In the genomic region with DNA sequence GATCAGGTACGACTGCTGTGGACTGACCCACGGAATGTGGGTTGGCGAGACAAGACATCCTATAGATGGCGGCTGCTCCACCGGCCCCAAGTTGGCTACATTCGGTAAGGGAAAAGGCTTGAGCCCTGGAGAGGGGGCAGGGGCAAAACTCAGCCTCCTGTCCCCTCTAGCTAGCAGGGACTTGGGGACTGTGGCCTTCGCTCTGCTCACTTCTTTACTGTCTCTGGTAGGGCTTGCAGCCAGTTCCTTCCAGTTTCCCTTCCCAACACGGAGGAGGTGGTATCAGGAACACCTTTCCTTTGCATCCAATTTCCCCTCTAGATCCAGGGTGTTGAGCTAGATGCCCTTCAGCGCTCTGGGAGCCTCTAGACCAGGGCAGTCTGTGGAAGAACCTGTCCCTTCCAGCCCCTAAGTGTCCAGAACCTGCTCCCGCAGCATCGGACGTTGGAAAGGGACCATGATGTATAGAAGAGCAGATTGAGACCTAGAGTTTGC, we compare ENCODE assay signal across 12 mouse cellular contexts. TPM values are rescaled to one million over a fixed set of nuclear protein-coding genes. Genes with fewer than 3 reads are reported as not detected.
DNase-seq lines count a peak whose midpoint lies in the region; ATAC-seq and TF ChIP-seq lines count a peak whose summit lies in the region.
"Had no signal": no experiment of that assay in that cellular context is flagged by ENCODE, and none has a peak within 500 bp of the region (broad histone marks: within the 10 kb centered on the region; RNA-seq: fewer than 3 reads in every experiment).

No protein-coding gene starts in this region.

- no peak for DNase-seq in testis, postnatal 10 days (ENCODE audit: low spot score)
- no peak for DNase-seq in limb, embryonic 14.5 days (ENCODE audit: low spot score)
- DNase-seq in adrenal gland, postnatal 36 days = no peak
- DNase-seq in gastrocnemius, postnatal 36 days = no peak
- DNase-seq: cerebellum, adult 11 months; heart, adult 18-20 months; thymus, postnatal 36 days had no signal

- no peak for TF ChIP-seq CTCF in testis, adult 2 months (IDR thresholded peaks at IDR 0.05; ENCODE audit: control insufficient read depth, insufficient read depth, insufficient replicate concordance, low read depth, low read length)

- no peaks in the 10 kb centered on the region for H3K9me3 ChIP-seq in forebrain, embryonic 15.5 days
- H3K9me3 ChIP-seq in limb, embryonic 14.5 days (ENCODE audit: control insufficient read depth, low read length) = no peaks in the 10 kb centered on the region
- H3K9me3 ChIP-seq: intestine, embryonic 15.5 days; liver, embryonic 15.5 days had no signal

- peak overlapping the region; percentile 89 for H3K4me3 ChIP-seq in testis, adult 2 months (ENCODE audit: control insufficient read depth, low read depth, low read length)
- peak overlapping the region; percentile 50 for H3K4me3 ChIP-seq in forebrain, embryonic 15.5 days
- no peak overlapping the region for H3K4me3 ChIP-seq in limb, embryonic 14.5 days (replicated peaks; ENCODE audit: low read length)
- H3K4me3 ChIP-seq: intestine, embryonic 15.5 days; liver, embryonic 15.5 days had no signal

- intact Hi-C loops in gastrocnemius, postnatal 36 days (cut with DNase I) = no loop called here

- 5% methylated on average over 12 of the region's 12 CpGs for WGBS in forebrain, embryonic 15.5 days
- 63% methylated on average over 12 of the region's 12 CpGs for WGBS in limb, embryonic 14.5 days

- peaks cover 20% of the 10 kb centered on the region for H3K4me1 ChIP-seq in testis, adult 2 months (ENCODE audit: control insufficient read depth, insufficient read depth, low read length)
- H3K4me1 ChIP-seq in forebrain, embryonic 15.5 days = peaks cover 61% of the 10 kb centered on the region
- H3K4me1 ChIP-seq in limb, embryonic 14.5 days (ENCODE audit: control insufficient read depth, insufficient read depth, low read length) = peaks cover 22% of the 10 kb centered on the region

- H3K27me3 ChIP-seq in testis, adult 2 months (ENCODE audit: control insufficient read depth, insufficient read depth, low read length) = no peaks in the 10 kb centered on the region
- H3K27me3 ChIP-seq in forebrain, embryonic 15.5 days = no peaks in the 10 kb centered on the region
- no peaks in the 10 kb centered on the region for H3K27me3 ChIP-seq in limb, embryonic 14.5 days (ENCODE audit: control insufficient read depth, insufficient read depth, low read length)

- peak overlapping the region; percentile 54 for H3K9ac ChIP-seq in forebrain, embryonic 15.5 days (replicated peaks)
- H3K9ac ChIP-seq in limb, embryonic 14.5 days (ENCODE audit: low read depth, low read length, severe bottlenecking) = 0 out of 2 replicates have a peak overlapping the region, but pooled peaks have one; percentile 2
- H3K9ac ChIP-seq: intestine, embryonic 15.5 days; liver, embryonic 15.5 days had no signal

- no peaks in the 10 kb centered on the region; the same call in 1 of the 2 replicates for H3K36me3 ChIP-seq in testis, adult 2 months (ENCODE audit: control insufficient read depth, insufficient read depth, low read length)
- peaks cover 3% of the 10 kb centered on the region for H3K36me3 ChIP-seq in forebrain, embryonic 15.5 days
- peaks cover 32% of the 10 kb centered on the region for H3K36me3 ChIP-seq in limb, embryonic 14.5 days (ENCODE audit: control insufficient read depth, insufficient read depth, low read length)
- H3K36me3 ChIP-seq: intestine, embryonic 15.5 days; liver, embryonic 15.5 days had no signal

- peak overlapping the region; percentile 76 for H3K4me2 ChIP-seq in forebrain, embryonic 15.5 days (replicated peaks)
- no peak overlapping the region for H3K4me2 ChIP-seq in limb, embryonic 14.5 days (replicated peaks; ENCODE audit: low read depth, low read length, severe bottlenecking)
- H3K4me2 ChIP-seq: intestine, embryonic 15.5 days; liver, embryonic 15.5 days had no signal

- TF ChIP-seq POLR2A in testis, adult 2 months (IDR thresholded peaks at IDR 0.05; ENCODE audit: control insufficient read depth, low read depth, low read length) = no peak
- no peak for TF ChIP-seq POLR2A in limb, embryonic 14.5 days (IDR thresholded peaks at IDR 0.05; ENCODE audit: borderline replicate concordance, extremely low read depth, insufficient read depth, insufficient read length)

- H3K27ac ChIP-seq in testis, adult 2 months (ENCODE audit: control insufficient read depth, insufficient read depth, low read depth, low read length) = no peak overlapping the region; the same call in 1 of the 2 replicates
- H3K27ac ChIP-seq in forebrain, embryonic 15.5 days (replicated peaks) = peak overlapping the region; percentile 90
- H3K27ac ChIP-seq in limb, embryonic 14.5 days (replicated peaks; ENCODE audit: low read depth, low read length) = no peak overlapping the region
- H3K27ac ChIP-seq: intestine, embryonic 15.5 days; liver, embryonic 15.5 days had no signal

- no peak for ATAC-seq in forebrain, embryonic 15.5 days (replicated peaks)
- ATAC-seq in limb, embryonic 14.5 days (ENCODE audit: low FRiP score, low read depth) = no peak
- no peak for ATAC-seq in frontal cortex, adult (ENCODE audit: low TSS enrichment)
- ATAC-seq: intestine, embryonic 15.5 days had no signal

RNA-seq across cellular contexts. Expression of gene Mtx1, which starts 1.5 kb away (rescaled TPM):
- polyA plus RNA-seq in testis, adult 2 months (2012; rRNA removed) = 482 and 525 TPM in 2 replicates
- polyA plus RNA-seq in forebrain, embryonic 15.5 days (2015; fragmentation: Nextera tagmentation; extraction: Ambion mirVana) = 172 and 175 TPM in 2 replicates
- polyA plus RNA-seq in limb, embryonic 14.5 days (2012; rRNA removed) = 196 and 211 TPM in 2 replicates
- 159 and 163 TPM in 2 replicates for polyA plus RNA-seq in limb, embryonic 14.5 days (2014; fragmentation: Nextera tagmentation; extraction: Ambion mirVana)
- total RNA-seq in adrenal gland, postnatal 36 days (2021) = 100 to 1,000 TPM; 136 to 165 TPM
- total RNA-seq in gastrocnemius, postnatal 36 days (2021) = 10 to 100 TPM; 40.2 to 41.0 TPM

RNA-seq across cellular contexts. Expression of gene Muc1, which starts 3.5 kb away (rescaled TPM):
- polyA plus RNA-seq in testis, adult 2 months (2012; rRNA removed) = 35.1 and 38.3 TPM in 2 replicates
- polyA plus RNA-seq in forebrain, embryonic 15.5 days (2015; fragmentation: Nextera tagmentation; extraction: Ambion mirVana) = 1.1 and 1.8 TPM in 2 replicates
- 5.6 and 7.0 TPM in 2 replicates for polyA plus RNA-seq in limb, embryonic 14.5 days (2012; rRNA removed)
- 0.55 and 1.1 TPM in 2 replicates for polyA plus RNA-seq in limb, embryonic 14.5 days (2014; fragmentation: Nextera tagmentation; extraction: Ambion mirVana)
- total RNA-seq in adrenal gland, postnatal 36 days (2021) = under 1 TPM in 1 of 2 experiments, not detected in 1; 0.56 TPM
- total RNA-seq in gastrocnemius, postnatal 36 days (2021) = under 1 TPM; 0.20 TPM
- polyA plus RNA-seq: liver, embryonic 15.5 days had no signal

RNA-seq across cellular contexts. Expression of gene Thbs3, which starts 10.4 kb away (rescaled TPM):
- polyA plus RNA-seq in testis, adult 2 months (2012; rRNA removed) = 66.6 and 73.2 TPM in 2 replicates
- polyA plus RNA-seq in forebrain, embryonic 15.5 days (2015; fragmentation: Nextera tagmentation; extraction: Ambion mirVana) = 67.0 and 68.3 TPM in 2 replicates
- polyA plus RNA-seq in limb, embryonic 14.5 days (2012; rRNA removed) = 229 and 244 TPM in 2 replicates
- 78.9 and 83.0 TPM in 2 replicates for polyA plus RNA-seq in limb, embryonic 14.5 days (2014; fragmentation: Nextera tagmentation; extraction: Ambion mirVana)
- 10 to 100 TPM in 1 of 2 experiments, 1 to 10 TPM in 1; 7.7 to 11.4 TPM for total RNA-seq in adrenal gland, postnatal 36 days (2021)
- total RNA-seq in gastrocnemius, postnatal 36 days (2021) = 1 to 10 TPM; 6.9 to 8.0 TPM

RNA-seq across cellular contexts. Expression of gene Krtcap2, which starts 20.4 kb away (rescaled TPM):
- polyA plus RNA-seq in testis, adult 2 months (2012; rRNA removed) = 30.7 and 43.7 TPM in 2 replicates
- 192 and 205 TPM in 2 replicates for polyA plus RNA-seq in forebrain, embryonic 15.5 days (2015; fragmentation: Nextera tagmentation; extraction: Ambion mirVana)
- 121 and 153 TPM in 2 replicates for polyA plus RNA-seq in limb, embryonic 14.5 days (2012; rRNA removed)
- polyA plus RNA-seq in limb, embryonic 14.5 days (2014; fragmentation: Nextera tagmentation; extraction: Ambion mirVana) = 352 and 353 TPM in 2 replicates
- total RNA-seq in adrenal gland, postnatal 36 days (2021) = 100 to 1,000 TPM; 114 to 139 TPM
- total RNA-seq in gastrocnemius, postnatal 36 days (2021) = 10 to 100 TPM; 58.3 to 63.3 TPM

RNA-seq across cellular contexts. Expression of gene Trim46, which starts 20.7 kb away (rescaled TPM):
- 27.7 and 27.9 TPM in 2 replicates for polyA plus RNA-seq in testis, adult 2 months (2012; rRNA removed)
- 57.7 and 58.7 TPM in 2 replicates for polyA plus RNA-seq in forebrain, embryonic 15.5 days (2015; fragmentation: Nextera tagmentation; extraction: Ambion mirVana)
- 19.0 and 25.4 TPM in 2 replicates for polyA plus RNA-seq in limb, embryonic 14.5 days (2012; rRNA removed)
- 3.9 and 4.7 TPM in 2 replicates for polyA plus RNA-seq in limb, embryonic 14.5 days (2014; fragmentation: Nextera tagmentation; extraction: Ambion mirVana)
- 1 to 10 TPM; 1.3 to 1.6 TPM for total RNA-seq in adrenal gland, postnatal 36 days (2021)
- under 1 TPM; 0.15 to 0.17 TPM for total RNA-seq in gastrocnemius, postnatal 36 days (2021)
